Mouse (Mus musculus): Measurements from ENCODE around the gene Mapkap1.

Gene Mapkap1

DNA sequence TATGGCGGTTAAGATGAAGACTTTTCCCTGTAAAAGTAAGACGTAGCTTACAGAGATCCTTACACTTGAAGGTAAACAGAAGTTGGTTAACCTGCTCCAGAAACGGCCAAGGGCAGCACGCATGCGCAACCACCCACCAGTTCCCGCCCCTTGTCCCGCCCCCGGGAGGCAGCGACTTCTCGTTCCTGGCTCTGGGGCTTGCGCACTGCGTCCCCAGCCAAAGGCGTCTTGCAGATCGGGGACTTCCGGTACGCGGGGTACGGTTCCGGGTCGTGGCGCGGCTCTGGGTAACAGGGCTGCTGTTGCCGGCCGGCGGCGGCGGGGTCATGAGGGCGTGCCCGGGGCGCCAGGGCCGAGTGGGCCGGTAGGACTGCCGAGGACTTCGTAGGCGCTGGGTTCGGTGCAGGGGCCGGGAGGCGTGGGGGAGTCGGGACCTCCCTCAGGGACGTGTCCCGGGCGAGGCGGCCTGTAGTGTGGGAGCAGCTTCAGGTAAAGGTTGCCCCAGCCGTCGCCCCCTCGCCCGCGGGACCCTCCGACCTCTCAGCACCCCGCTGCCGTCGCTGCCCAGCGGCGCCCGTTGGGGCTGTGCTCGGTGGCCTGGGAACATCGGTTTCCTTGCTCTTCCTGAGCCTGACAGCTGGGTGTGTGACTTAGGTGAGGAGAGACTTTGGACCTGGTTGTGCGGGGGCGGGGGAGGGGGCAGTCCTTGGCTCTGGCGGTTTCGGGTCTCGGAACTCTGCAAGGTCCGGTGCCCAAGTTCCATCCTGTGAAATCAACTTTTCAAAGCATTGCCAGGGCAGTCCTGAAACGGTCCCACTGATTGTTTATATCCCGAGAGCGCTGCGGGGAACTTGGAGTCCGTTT is at the start of gene Mapkap1:
Gene Mapkap1, plus strand, starts transcription at position 171 of the 864 bp plus-strand sequence.
- DNase-seq (ENCODE audit: extremely low spot score): peak; percentile 98

GRCm38 (mm10) chr2:34363678-34364077 is 42.9 kb upstream of the Mapkap1 start:
- DNase-seq (ENCODE audit: extremely low spot score): no peak

DNA sequence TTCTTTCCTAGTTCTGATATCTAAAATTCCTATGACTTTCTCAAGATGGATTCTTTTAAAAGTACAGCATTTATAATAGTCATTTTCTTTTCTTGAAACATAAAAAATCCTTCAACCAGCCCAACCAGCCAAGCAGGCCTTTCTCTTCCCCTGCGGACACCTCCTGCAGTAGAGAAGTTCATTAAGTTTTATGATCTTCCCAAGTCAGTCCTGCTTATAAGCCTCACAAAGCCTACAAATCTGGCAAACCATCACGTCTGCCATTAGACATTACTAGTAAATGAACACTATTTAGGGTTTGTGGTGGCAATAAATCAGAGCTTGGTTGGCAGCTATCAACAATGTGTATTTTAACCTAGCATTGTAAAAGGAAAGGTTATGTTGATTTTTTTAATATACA is 39.5 kb upstream of the Mapkap1 start:
- DNase-seq (ENCODE audit: extremely low spot score): no peak

- DNase-seq (ENCODE audit: extremely low spot score): peak; percentile 34
These were observed 38.2 kb upstream of the Mapkap1 start for GRCm38 (mm10) chr2:34368396-34368795.

GRCm38 (mm10) chr2:34370349-34370724 is 36.2 kb upstream of the Mapkap1 start:
- peak; percentile 37 for DNase-seq (ENCODE audit: extremely low spot score)

DNA sequence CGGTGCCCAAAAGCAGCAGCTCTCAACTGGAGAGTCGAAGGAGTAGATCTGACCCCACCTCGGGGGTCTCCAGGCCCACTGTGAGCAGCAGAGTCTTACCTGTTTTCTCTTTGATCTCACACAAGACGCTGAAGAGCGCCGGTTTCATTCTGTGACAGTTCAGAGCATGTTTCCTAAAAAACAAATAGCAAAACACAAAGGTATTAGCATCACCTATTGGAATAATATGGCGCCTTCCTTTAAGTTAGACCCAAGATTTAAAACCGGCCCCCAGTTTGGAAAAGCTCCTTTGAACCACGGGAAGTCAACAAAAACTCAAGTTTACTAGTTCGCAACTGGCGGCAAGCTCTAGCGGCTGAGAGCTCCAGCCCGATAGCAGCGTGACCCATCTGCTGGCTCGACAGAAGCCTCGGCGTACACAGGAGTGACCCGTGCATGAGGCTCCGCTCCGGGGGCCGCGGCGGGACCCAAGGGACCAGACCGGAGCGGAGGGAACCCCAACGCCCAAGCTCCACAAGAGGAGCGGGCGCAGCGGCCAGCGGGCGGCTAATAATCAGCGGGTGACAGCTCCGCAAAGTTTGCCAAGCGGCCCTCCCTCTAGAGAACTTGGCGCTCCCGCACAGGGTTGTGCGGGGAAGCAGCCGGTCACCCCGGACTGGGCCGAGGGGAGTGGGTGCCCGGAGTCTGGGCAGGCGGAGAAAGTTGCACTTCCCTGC is 35.7 kb upstream of the Mapkap1 start:
- DNase-seq (ENCODE audit: extremely low spot score): peak; percentile 56

- peak; percentile 75 for DNase-seq (ENCODE audit: extremely low spot score)
These were observed 34.9 kb upstream of the Mapkap1 start for GRCm38 (mm10) chr2:34371441-34372304.

- peak; percentile 98 for DNase-seq (ENCODE audit: extremely low spot score)
These were observed 34.0 kb upstream of the Mapkap1 start, which contains the start of gene Pbx3 for GRCm38 (mm10) chr2:34372305-34373301. Gene Pbx3, minus strand, starts transcription at chr2:34373142.

DNA sequence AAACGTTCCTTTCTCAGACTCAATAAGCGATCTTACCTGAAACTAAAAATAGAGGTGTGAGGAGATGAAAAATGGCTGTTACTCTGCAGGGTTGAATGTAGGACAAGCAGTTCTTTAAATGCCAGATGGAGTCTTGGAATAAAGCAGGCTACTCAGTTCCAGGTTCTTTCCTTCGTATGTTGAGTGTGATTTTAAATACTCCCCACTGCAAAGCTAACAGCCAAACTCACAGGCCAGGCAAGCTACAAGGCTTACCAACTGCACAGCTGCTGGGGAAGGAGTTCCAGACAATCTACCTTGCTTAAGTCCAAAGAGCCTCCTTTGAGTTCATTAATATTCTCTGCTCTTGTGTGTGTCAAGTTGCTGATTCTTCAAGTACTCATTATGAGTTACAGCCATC is 32.7 kb upstream of the Mapkap1 start:
- no peak for DNase-seq (ENCODE audit: extremely low spot score)

GRCm38 (mm10) chr2:34374349-34374748 is 32.2 kb upstream of the Mapkap1 start:
- no peak for DNase-seq (ENCODE audit: extremely low spot score)

GRCm38 (mm10) chr2:34378930-34379329 is 27.6 kb upstream of the Mapkap1 start:
- no peak for DNase-seq (ENCODE audit: extremely low spot score)

GRCm38 (mm10) chr2:34399535-34399934 is 7.0 kb upstream of the Mapkap1 start:
- DNase-seq (ENCODE audit: extremely low spot score): no peak

GRCm38 (mm10) chr2:34407596-34407995 is 1.0 kb downstream of the Mapkap1 start:
- DNase-seq (ENCODE audit: extremely low spot score): no peak

GRCm38 (mm10) chr2:34408341-34408740 is 1.8 kb downstream of the Mapkap1 start:
- no peak for DNase-seq (ENCODE audit: extremely low spot score)

DNA sequence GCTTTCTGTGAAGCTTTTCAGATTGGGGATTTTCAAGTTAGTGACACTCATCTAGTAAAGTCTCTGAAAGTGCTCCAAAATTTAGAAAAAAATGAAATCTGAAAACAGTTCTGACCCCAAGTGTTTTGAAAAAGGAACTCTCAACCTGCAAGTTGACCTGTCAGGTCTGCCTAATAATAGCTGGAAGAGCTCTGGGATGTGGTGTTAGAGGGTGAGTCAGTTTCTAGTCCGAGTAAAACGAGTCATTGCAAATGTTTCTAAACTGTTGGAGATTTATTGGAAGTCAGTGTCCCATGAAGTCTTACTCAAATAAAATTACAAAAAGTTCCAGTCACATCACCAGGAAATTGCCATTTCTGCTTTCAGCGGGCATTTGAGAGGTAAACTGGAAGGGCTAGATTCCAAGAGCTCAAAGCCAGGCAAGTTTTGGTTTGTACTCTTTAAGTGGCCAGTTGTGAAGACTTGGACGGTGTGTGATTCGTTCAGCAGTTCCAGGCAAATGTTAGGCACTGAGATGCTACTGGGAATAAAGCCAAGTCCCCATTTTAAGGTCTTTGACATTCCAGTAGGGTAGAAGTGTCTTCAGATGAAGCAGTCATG is 3.3 kb downstream of the Mapkap1 start:
- DNase-seq (ENCODE audit: extremely low spot score): no peak

- DNase-seq (ENCODE audit: extremely low spot score): no peak
These were observed 13.7 kb downstream of the Mapkap1 start for GRCm38 (mm10) chr2:34420256-34420655.

DNA sequence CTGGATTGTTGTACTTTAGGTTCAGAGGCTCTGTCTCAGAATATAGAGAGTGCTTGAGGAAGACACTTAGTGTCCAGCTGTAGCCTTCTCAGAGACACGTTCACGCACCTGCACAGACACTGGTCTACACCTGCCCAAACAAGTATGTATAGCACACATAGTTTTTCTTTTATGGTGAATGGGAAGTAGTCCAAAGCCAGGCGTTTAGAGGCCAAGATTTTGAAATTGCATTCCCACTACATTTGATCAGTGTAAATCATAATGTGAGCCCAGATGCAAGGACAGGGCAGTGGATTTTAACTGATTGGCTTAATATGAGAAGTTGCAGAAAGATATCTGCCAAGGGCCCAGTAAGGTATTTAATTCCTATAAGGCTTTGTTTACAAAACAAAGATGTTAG is 17.6 kb downstream of the Mapkap1 start:
- DNase-seq (ENCODE audit: extremely low spot score): no peak

DNA sequence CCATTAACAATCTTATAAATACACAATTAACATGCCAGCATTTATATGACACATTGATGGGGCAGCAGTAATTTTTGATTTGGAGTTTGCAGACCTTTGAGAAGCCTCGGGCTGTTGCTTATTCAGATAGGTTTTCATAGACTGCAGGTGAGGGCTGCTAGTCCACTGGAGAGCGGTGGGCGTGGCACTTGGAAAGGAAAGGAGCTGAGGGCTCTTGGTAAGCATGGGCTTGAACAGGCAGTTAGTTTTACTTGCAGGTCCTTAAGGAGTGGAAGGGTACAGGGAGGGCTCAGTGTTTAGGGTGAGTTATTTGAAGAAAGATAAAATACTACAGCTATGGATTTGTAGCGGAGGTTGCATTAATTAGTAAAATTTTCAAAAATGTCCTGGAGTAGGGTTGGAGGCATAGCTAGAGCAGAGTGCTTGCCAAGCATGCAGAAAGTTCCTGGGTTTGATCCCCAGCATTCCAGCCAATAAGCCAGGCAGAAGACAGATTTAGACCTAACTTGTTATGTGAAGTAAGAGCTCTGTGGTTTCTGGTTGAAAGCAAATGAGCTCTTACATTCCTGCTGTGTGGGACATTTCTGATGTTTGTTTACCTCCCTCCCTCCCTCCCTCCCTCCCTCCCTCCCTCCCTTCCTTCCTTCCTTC is 19.1 kb downstream of the Mapkap1 start:
- DNase-seq (ENCODE audit: extremely low spot score): no peak

DNA sequence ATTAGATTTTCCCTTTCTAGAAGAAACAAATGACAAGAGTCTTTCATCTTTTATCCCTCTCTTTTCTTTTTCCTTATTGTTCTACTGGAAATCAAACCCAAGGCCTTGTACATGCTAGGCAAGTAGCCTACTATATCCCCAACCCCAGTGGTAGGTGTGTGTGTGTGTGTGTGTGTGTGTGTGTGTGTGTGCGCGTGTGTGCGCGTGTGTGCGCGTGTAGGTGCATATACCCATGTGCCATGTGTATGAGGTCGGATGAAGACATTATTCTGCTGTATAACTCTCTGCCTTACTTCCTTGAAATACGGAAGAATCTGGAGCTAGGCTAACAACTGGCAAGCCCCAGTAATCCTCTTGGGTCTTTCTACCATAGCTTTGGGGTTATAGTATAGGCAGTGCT is 24.1 kb downstream of the Mapkap1 start:
- no peak for DNase-seq (ENCODE audit: extremely low spot score)

Measured in embryo, embryonic 9.5 days (tissue).